Mouse (Mus musculus) thymus, postnatal 4 days (tissue): ENCODE measurements around the gene Btc.
A peak's percentile ranks its signal among the peaks of the same experiment; 100 is the strongest.

Source experiments
- DNase-seq: peaks from one replicate; pipeline ENCODE4 v3.0.0; 2021

Gene Btc

DNA sequence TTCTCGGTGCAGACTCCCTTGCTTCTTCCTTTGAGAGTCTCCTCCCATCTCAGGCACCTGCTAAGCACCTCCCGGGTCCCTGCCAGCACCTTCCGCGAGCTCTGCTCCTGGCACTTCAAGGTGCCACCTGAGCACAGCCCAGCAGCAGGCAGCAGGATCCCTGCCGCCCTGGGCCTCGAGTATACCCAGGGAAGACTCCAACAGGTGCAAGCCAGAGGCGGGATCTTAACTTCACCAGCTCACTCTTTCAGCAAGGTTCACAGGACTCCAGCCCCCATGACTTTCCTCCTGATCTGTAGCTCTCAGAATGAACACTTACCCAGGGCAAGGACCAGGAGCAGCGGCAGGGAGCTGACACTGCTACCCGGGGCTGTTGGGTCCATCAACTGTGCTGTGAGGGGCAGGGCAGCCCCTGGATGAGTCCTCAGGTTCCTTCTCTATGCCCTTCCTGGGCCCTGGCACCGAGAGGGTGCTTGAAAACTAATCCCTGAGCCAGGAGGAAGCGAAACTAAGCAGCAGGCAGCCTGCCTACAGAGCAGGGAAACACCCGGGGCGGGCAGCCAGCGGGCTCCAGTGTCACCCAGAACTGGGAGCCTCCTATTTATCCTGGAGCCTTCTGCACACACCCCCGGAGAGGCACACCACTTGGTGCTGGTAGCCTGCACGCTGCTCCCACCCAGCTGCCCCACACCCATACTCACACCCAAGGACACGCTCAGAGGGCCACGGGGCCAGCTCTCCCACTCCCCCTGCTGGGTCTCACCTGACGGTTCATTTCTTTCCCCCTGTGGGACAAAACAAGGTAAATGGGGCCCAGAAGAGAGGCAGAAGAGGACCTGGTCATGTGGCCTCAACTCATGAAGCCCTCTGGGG is at the start of gene Btc:
TSS of gene Btc (minus strand) at position 656 of the 873 bp plus-strand sequence.
- peak; percentile 78 for DNase-seq

- DNase-seq, result no peak
These were observed 42.3 kb upstream of the Btc start for GRCm38 (mm10) chr5:91444981-91445517.

DNA sequence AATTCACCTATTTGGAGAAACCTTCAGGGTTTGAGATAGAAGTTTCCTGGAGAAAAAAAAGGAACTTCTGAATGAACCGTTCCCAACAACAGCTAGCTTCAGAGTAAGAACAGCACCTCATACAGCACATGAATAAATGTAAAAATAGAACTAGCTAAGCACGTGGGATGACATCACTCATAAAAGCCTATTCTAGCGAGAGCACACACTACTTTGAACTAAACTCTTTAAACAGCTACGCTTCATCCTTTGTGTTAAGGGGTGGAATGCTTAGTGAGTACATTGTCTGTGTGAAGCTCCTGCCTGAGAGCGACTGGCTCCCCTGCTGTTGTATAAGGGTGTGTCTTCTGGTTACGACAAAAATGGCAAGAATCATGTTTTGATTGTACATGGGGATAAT is 33.8 kb upstream of the Btc start:
- DNase-seq, result no peak

- no peak for DNase-seq
These were observed 32.2 kb upstream of the Btc start for GRCm38 (mm10) chr5:91434723-91435658.

GRCm38 (mm10) chr5:91428547-91428946 is 25.8 kb upstream of the Btc start:
- DNase-seq, result no peak

DNA sequence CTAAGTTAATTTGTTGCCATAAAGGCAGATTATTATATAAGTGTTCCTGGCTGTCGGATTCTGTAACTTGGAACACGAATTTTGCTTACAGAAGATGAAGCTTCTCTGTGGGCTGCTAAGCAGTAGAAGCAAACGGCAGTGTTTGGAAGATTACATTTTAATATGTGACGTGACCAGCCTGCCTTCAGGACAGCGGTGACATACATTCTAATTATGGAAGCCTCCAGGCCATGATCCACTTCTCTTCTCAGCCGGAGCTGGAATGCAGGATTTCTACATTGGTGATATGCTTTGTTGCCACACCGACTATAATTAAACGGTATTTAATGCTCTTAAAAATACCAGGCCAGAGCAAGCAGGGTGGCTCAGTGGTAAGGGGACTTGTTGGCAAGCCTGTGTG is 11.0 kb upstream of the Btc start:
- DNase-seq, result no peak

DNA sequence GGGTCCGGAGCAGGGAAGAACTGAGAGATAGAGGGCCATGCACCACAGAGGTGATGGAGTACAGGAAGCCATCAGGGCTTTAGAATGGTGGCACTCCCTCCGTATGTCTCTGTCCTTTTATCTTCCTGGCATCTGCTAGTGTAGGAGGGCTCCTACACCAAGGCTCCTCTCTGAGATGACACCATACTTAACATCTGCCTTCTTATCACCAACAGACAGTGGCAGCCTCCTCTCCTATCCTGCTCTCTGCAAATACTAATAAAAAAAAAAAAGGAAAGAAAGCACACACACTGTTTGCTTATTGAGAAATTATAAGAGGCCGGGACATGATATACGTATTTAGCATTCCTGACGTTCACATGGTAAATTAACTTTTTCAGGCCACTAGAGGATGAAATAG is 1.5 kb upstream of the Btc start:
- DNase-seq, result no peak

- DNase-seq, result no peak
These were observed 487 bp upstream of the Btc start for GRCm38 (mm10) chr5:91403281-91403680.

DNA sequence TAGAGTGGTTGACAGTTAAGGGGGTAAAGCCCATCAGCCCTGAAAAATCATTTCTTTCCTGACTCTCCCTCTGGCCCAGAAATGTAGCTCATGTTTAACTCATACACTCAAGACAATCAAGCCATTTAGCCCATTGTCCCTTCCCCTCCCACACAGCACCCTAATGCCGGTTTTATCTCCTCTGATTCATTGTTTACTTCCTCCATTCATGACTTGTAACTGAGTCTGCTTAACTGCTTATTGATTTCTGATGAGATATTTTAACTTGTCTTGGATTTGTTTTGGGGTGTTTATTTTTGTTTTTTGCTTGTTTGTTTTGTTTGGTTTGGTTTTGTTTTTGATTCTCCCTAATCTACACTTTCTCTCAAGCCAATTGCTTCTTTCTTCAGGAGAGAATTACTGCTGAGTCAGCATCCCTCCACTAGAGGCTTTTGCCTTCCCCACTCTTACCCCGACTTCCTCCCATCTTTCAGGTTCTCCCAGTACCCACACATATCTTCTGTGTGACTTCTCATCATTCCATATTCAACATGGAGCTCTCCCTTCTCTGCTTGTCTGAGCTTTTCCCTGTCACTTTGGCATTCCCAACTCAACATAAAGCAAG is 2.2 kb downstream of the Btc start:
- DNase-seq, result no peak

DNA sequence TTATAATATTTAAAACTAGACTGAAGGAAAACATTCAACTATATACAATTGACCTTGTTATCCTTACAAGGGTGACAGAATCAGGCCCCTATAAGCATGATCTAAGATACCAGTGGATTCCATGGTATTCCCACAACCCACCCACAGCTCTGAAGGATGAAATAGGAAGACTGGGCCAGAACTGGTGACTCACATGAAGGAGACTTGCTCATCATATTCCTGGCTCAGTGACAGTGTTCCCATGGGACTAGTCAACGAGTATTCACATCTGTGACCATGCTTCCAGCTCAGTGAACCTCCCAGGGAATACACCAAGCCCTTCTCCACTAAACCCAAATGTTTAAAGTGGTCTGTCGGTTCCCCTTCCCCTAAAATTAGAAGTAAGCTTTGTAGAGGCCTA is 27.3 kb downstream of the Btc start:
- no peak for DNase-seq

- no peak for DNase-seq
These were observed 34.7 kb downstream of the Btc start for GRCm38 (mm10) chr5:91368061-91368565.

- DNase-seq, result no peak
These were observed 35.9 kb downstream of the Btc start for GRCm38 (mm10) chr5:91366925-91367324.

GRCm38 (mm10) chr5:91363274-91363991 is 39.4 kb downstream of the Btc start:
- no peak for DNase-seq

- no peak for DNase-seq
These were observed 50.1 kb downstream of the Btc start for GRCm38 (mm10) chr5:91352645-91353044.

GRCm38 (mm10) chr5:91345681-91346080 is 57.1 kb downstream of the Btc start:
- no peak for DNase-seq

DNA sequence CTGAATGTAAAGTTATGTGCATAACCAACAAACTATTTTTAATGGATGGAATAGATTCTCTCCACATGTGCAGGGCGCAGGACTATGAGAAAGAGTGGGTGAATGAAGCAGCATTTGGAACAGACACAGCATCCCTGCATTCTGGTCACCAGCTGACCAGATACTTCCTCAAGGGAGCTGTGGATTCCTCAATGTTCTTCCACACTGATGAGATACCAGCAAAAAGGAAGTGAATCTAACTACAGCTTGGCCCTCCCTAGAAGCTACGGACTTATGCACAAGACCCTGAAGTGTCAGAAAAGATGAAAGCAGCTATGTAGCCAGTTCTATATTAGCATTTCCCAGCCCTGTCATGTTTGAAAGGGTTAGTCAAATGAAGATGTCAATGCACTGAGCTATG is 57.7 kb downstream of the Btc start:
- DNase-seq, result no peak

- DNase-seq, result peak; percentile 35
These were observed 60.6 kb downstream of the Btc start for GRCm38 (mm10) chr5:91341981-91342760.

DNA sequence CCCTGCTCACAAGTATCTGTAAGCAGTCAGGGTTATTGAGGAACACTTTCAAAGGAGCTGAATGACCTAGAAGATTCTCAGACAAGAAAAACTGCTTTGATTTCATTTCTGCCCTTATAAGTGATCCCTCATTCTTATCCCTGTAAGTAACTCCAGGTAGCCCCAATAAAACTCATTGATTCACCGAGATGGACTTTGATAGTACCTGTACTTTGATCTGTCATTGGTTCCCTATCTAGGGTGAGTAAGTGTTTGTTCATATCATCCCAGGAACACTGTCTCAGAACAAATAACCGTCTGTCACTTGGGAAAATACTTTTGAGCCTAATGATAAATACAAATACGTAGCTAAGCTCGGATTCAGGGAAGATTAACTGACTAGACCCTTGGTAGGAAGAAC is 68.6 kb downstream of the Btc start:
- DNase-seq, result no peak

DNA sequence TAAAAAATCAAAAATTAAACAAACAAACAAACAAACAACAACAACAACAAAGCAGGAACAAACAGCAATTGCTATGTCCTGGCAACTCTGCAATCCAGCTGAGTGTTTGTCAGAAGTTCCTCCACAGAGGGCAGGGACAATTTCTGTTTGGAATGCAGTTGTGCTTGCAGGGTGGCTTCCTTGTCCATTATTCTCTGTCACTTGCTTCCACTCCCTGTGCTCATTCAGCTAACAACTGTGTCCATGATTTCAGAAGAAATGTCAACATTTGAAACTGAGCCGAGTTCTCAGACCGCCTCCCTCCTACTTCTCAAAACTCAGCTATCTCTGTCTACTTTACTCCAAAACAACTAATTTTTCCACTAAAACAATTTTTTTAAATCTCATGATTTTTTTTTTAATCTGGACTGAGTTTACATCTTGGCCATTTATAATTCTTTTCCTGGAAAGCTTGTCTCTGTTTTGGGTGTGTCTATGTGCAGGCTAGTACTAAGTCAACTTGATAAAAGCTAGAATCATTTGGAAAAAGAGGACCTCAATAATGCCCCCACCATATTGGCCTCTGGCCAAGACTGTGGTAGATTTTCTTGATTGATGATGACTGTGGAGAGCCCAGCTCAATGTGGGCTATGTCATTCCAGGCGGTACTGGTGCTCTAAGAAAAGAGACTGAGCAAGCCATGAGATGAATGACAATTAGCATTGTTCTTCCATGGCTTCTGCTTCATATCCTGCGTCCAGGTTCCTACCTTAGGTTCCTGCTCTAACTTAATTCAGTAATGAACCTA is 70.5 kb downstream of the Btc start:
- DNase-seq, result no peak

GRCm38 (mm10) chr5:91321840-91322239 is 81.0 kb downstream of the Btc start:
- no peak for DNase-seq

DNA sequence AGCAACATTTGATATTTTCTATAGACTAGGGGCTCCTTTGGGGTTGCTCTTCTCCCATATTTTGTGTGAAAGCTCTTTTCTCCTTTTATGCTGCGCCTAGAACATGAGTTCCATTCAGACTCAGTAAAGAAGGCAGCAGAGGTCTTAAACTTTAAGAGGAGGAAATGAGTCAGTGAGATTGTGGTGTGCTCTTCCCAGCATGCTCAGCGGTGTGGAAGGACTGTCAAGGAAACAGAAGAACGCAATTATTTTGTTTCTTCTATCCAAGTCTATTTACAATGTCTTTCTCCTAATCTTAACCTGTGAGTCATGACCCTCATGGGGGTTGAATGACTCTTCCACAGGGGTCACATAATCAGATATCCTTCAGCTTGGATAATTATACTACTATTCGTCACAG is 82.4 kb downstream of the Btc start:
- DNase-seq, result no peak
